Mouse (Mus musculus): ENCODE measurements around the gene Drap1.
"Not testable (repeated sequence)": the region's sequence is repeated elsewhere in the genome, so short reads cannot be mapped to it uniquely, and the experiment has no call there.

Drap1 gene

DNA sequence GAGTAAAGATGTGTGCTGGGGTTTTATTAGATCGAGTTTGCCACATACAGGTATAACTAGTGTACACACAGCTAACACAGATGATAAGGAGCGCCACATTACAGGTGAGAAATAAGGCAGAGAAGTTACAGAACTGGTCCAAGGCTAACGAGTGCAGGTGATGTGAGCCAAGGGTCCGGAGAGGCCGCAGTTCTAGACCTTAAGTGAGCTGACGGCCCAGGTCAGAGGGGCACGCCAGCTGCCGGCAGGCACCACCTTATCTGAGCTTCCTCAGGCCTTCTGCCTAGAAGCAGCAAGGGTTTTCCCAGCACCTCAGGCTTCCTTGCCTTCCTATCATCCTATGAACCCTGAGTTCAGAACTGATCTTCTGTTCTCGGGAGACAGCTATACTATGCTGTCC is 5.1 kb downstream of the Drap1 start:
- DNase-seq (ENCODE audit: low spot score), result no peak

DNA sequence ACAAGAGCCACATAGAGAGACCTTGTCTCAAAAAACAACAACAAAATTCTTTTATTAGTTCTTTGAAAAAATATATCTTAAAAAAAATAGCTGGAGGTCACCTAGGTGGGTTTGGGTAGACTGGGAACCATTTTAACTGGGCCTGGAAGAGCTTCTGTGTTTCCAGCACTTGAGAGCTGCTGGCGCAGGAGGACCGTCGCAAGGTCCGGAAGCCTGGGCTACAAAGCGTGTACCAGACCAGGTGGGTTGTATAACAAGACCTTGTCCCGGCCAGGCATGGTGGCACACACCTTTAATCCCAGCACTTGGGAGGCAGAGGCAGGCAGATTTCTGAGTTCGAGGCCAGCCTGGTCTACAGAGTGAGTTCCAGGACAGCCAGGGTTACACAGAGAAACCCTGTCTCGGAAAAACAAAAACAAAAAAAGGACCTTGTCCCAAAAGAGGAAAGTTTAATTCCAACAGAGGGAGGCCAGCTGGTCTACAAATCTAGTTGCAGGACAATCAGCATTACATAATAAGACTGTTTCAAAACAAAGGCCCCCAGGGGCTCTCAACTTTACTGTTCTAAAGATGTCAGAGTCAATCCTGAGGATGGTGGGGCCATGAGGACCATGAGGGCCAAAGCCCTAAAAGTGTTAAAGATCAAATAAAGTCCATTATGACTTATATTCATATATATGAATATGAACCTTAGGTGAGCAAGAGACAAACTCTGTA is 5.9 kb downstream of the Drap1 start:
- DNase-seq (ENCODE audit: low spot score), result no peak

DNA sequence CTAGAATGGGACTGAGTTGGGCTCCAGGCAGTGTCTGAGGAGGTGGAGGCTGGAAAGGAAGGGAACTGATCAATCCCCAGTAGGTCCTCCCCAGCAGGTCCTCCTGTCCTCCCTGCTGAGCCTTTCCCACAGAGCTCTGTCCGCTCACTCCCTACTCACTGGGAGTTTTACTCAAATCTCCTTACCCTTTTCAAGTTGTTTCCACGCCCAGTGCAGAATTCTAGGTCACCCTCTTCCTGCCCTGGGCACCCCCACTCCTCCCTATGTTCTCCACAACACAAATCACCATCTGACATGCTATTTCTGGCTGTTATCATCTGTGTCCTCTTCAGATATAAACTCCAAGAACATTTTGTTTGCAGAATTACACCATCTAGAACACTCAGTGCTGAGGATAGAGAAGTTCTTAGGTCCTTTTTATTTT is 10.2 kb downstream of the Drap1 start:
- no peak for DNase-seq (ENCODE audit: low spot score)

DNA sequence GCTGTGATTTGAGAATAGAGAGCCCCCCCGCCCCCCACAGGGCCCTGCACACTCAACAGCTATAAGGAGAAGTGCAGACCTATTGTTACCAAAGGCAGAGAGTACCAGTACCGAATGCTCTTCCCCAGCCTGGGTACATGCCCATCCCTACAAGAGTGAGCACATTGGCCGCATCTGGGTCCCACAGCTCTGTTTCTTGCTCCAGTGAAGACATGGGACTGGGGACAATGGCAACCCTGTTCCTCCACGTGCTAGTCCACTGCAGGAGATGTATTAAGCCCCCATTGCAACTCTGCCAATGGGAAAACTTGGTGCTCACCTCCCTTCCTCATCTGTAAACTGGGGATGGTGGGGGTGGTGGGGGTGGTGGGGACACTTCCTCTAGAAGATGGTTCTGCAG is 10.9 kb downstream of the Drap1 start:
- DNase-seq (ENCODE audit: low spot score), result no peak

DNA sequence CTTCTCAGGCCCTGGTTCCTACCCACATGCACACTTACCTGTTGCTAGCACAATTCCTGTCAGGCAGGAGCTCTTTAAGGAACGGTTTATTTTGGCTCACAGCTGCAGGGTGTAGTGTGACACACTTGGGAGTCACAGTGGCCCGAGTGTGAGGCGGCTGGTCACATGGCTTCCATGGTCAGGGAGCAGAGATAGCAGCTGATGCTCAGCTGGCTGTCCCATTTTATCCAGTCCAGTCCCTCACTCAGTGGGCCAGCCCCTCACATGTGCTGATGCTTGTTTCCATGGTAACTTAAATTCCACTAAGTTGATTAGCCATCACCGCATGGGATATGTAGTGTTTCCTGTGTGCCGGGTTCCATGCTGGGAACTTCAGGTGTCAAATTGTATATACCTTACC is 12.8 kb downstream of the Drap1 start:
- no peak for DNase-seq (ENCODE audit: low spot score)

DNA sequence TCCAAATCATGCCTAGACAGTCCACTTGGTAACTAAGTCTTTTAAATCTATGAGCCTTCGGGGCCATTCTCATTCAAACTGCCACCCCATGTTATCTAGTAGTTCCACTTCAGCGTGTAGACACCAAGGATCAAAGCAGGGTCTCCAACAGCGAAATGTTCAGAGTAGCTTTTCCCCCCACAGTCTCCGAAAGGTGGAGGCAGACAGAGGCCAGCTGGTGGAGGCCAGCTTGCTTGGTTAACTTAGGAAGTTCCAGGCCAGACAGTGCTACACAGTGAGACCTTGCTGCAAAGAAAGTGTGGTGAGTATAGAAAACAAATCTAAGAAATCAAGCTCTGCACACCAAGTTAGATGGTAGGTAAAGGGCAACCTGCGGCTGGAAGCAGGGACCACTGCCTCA is 14.1 kb downstream of the Drap1 start:
- no peak for DNase-seq (ENCODE audit: low spot score)

DNA sequence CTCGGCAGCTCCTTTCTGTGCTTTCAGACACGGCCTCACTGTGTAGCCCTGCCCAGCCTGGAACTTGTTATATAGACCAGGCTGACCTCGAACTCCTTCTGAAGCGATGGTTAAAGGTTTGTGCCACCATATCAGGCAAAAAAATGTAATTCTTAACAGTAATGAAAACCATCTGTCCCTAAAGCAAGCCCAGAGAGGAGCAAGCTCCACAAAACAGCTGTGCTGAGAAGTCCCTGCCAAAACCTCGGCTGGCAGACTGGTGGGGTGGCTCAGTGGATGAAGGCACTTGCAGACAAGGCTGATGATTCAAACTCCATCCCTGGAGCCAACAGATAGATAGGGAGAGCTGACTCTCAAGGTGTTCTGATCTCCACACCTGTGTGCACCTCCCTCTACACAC is 15.7 kb downstream of the Drap1 start:
- DNase-seq (ENCODE audit: low spot score), result no peak

DNA sequence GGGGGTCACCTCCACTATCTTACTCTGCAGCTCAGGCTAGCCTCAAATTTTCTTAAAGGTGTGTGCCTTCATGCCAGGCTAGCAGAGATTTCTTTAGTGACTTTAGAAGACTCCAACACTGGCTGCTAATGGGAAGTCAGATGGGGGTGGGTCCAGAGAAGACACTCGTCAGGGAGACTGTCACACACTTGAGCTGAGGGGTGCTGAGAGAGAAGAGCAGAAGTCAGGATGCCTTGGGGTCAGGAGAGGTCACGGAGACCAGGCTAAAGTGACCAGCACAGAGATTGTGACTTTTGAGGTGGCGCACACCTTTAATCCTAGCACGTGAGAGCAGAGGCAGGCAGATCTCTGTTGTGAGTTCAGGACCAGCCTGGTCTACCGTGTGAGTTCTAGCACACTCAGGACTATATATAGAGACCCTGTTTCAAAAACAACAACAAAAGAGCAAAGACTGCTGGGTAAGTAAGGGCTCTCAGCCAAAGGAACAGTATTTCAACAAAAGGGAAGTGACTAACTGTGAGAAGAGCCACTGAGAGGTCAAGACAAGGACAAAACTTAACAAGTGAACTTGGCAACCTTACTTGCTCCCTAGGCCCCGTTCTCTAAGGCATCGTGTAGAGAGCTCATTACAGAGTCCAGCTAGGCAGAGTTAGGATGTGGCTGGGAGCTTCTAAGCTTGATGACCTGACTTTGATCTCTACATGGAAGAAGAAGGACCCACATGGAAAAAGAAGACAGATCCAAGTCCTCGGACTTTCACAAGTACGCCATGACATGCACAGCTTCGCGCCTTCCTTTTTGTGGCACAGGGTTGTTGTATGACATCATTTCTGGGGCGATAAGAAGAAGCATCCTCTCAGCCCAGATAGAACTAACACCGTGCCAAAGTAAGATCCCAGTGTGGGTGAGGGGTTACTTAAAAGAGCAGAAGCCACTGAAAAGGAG is 16.4 kb downstream of the Drap1 start:
- DNase-seq (ENCODE audit: low spot score), result no peak

DNA sequence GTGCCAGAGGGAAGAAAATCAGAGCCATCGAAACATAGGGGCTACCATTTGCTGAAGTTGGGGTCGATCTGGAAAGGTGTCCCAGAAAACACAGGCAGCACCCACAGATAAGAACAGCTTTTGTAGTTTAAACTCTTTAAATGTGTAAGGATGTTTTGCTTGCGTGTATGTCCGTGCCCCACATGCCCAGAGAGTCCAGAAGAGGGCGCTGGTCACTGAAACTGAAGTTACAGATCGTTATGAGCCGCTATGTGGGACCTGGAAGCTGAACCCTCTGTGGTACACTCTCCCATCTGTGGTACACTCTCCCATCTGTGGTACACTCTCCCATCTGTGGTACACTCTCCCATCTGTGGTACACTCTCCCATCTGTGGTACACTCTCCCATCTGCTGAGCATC is 17.6 kb downstream of the Drap1 start:
- no peak for DNase-seq (ENCODE audit: low spot score)

DNA sequence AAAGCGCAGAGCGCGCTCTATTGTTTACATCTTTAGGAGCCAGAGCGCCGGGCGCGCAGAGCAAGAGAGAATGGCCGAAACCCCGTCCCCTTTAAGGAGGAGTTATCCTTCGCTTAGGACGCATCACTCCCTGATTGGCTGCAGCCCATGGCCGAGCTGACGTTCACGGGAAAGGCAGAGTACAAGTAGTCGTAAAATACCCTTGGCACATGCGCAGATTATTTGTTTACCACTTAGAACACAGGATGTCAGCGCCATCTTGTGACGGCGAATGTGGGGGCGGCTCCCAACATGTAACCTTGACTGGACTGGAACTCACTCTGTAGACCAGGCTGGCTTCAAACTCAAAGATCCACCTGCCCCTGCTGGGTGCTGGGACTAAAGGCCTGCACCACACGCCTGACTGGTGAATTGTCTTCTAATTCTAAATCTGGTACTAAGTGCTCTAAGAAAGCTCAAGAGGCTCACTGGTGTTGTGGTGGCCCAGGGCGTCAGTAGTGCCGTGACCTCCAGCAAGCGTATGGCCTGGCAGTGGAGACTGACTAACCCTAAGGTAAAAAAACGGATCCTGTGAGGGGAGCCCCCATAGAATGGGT is 18.1 kb downstream of the Drap1 start:
- DNase-seq (ENCODE audit: low spot score), result not testable (repeated sequence)

DNA sequence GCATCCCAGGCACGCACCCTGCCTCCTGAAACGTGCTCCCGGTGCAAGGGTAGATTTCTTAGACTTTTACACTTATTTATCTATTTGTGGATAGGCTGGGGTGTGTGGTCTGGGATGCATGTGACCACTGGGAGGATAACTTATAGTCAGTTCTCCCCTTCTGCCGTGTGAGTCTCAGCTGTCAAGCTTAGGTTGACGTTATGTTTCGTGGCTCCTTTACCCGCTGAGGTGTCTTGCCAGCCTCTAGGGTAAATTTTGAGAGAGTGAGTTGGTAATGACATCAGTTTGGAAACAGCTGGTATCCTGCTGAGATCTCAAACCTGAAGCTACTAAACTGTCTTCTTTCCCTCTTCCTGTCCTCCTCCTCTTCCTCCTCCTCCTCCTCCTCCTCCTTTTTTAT is 18.9 kb downstream of the Drap1 start:
- no peak for DNase-seq (ENCODE audit: low spot score)

DNA sequence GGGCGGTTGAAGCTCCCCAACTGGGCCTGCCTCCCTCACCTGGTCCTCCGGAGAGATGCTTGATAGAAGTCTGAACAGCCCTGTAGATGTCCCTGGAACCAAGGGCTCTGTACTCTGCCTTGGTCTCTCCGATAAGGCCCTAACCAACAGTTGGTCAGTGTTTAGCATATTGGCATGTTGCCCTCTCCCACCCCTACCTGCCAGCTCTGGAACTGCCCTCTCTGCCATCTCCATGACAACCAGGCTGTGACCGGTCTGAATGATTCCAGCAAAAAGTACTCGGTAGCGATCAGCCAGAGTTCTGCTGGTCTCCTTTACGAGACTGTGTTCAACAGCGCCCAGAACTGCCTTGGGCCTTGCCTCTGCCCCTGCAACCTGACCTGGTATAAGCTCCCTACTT is 22.5 kb downstream of the Drap1 start, which contains the start of gene Tsga10ip:
Gene Tsga10ip (minus strand): TSS at position 234 of the 400 bp plus-strand sequence.
- no peak for DNase-seq (ENCODE audit: low spot score)

DNA sequence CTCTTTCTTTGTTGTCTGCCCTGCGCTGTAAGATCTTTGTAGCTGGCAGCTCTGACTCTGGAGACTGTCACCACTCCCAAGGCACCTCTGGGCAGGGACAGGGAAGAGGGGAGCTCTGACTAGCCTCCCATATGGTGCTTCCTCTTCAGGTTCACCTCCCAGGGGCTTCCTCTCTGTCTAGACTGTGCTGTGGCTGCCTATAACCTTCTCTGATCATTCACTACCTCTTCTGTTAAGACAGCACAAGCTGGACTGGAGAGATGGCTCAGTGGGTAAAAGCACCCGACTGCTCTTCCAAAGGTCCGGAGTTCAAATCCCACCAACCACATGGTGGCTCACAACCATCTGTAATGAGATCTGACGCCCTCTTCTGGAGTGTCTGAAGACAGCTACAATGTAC is 23.7 kb downstream of the Drap1 start:
- DNase-seq (ENCODE audit: low spot score), result not testable (repeated sequence)

DNA sequence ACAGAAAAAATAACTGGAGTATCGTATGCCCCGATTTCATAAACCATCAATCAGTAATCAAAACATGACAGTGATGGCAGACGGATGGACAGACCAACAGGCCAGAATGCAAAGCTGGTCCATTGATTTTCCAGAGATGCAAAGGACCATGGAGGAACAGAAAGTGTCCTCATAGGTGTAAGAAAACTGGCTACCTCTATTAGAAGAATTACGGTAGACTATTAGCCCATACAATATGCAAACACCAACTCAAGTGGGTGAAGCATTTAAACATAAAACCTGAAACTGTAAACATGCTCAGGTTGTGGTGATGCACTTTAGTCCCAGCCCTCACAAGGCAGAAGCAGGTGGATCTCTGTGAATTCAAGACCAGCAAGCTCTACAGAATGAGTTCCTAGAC is 29.4 kb downstream of the Drap1 start:
- no peak for DNase-seq (ENCODE audit: low spot score)

DNA sequence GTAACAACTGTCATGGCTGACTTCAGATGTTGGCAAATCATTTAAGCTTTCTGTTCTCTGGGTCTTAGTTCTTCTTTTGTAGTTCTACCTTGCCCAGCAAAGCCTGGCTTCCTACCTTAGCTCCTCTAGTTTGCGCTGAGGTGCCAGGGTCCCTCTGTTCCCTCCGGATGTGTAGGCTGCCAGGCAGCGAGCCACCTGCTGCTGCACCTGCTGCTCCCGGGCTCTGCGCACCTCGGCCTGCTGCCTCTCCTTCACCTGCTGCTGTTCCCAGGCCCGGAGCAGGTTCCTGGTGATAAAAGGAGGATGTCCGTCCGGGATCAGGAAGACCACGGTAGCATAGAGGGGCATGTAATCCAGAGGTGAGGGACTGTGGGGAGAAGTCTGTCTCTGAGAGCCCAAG is 30.6 kb downstream of the Drap1 start:
- no peak for DNase-seq (ENCODE audit: low spot score)

DNA sequence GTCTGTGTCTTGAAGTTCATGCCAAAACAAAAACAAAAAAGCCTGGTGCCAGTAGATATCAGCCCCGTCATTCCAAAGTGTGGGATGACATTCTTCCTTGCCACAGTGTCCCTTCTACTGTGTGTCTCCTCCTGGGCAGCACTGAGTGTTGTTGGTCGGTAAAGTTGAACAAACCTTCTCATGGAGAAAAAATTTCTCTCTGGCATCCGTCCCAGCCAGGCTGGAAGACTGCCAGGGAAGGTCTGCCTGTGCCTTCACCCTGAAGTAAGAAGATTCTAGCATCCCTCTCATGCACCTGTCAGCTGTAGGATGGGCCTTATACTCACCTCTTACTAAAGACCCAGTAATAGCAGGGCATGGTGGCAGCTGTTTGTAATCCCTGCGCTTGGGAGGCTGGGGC is 31.9 kb downstream of the Drap1 start:
- peak; percentile 76 for DNase-seq (ENCODE audit: low spot score)

DNA sequence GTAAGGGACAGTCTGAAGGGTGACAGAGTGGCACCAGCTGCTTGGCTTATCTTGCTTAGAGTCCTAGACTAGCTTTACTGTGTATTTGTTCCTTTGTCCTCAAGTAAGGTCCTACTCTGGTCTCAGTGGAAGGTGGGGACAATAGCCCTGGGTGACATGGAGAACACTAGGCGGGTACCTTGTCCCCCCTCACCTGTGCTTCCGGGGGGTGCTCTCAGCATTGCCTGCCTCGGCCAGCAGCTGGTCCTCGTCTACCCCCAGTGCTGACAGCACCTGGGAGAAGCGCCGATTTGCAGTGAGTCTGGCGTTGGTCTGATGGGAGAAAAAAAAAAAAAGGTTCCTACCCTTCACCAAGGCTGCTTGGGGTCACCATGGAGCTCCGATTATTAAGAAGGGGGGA is 34.4 kb downstream of the Drap1 start:
- DNase-seq (ENCODE audit: low spot score), result no peak

DNA sequence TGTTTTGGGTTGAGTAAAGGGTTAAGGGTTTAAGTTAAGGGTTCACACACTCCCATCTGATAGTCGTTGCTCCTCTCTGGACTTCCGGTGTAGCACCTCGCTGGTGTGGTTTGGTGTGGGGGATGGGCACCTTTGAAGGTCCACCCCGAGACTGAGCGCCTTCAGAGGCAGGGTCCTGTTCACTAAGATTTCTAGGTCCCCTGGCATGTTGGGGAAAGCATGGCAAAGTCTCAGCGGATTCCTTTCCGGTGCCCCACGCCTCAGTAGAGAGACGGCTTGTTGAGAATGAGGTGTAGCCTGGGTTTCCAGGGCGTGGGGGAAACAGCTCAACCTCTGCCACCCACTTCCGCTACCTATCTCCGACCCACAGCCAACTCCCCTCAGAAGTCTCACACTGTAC is 35.1 kb downstream of the Drap1 start:
- peak; percentile 37 for DNase-seq (ENCODE audit: low spot score)

DNA sequence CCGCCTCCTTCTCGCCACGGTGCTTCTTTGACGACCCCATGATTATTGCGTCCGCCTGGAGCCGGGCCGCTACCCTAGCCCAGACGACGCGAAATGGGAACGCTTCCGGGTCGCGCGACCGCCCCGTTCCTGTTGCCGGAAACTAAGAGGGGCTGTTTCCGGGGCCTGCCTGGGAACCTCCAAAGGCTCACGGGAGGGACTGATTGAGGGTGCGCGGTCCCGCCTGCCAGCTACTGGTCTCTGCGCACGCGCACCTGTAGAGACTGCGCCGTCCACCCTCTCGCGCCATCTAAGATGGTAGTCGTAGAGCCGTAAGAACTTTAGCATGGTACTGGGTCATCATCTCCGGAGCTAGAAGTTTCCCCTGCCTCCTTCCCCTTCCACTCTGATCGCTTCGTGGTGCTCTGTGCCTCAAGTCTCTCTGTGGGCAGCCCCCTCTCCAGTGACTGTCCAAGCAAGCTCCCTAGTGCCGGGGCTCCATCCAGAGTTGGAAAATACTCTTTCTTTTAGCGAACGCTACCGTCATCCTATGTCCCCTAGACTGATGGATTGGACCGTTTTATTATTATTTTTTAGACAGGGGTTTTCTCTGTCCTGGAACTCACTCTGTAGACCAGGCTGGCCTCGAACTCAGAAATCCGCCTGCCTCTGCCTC is 36.1 kb downstream of the Drap1 start, which contains the start of gene Sart1:
Gene Sart1 (minus strand): TSS at position 116 of the 655 bp plus-strand sequence.
- peak; percentile 85 for DNase-seq (ENCODE audit: low spot score)

DNA sequence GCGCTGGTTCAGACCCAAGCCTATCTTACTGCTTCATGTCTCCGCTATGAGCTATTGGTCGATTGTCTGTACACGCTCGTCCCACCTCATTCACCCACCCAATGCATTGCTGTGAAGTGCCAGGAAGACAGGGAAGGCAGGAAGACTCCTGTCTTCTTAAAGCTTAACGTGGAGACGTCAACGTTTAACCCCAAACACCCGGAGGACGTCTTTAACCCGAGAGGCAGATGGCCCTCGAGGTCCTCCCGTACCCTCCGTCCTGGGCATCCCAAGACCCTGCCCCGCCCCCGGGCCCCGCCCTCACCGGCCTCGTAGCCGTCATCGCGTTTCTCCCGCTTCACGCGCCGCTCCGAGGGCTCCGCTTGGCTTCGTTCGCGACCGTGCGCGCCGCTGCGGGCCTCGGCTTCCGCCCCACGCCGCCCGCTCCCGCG is 36.8 kb downstream of the Drap1 start:
- no peak for DNase-seq (ENCODE audit: low spot score)

DNA sequence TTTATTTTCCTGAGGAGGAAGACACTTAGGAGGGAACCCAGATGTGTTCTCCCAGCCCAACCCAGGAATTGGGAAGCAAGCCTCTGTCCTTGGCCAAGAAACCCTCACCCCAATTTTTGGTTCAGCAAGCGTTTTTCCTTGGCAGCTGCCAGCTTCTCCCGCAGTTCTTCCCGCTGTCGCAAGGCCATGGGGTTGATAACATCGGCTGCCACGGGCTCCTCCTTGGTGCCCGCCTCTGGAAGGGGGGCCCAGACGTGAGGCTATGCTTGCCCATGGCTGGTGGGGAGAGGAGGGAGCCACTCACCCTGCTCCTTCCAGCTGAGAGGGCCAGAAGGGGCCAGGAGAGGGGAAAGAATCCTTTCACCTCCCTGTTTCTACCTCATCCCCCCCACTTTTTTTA is 40.1 kb downstream of the Drap1 start:
- DNase-seq (ENCODE audit: low spot score), result no peak

DNA sequence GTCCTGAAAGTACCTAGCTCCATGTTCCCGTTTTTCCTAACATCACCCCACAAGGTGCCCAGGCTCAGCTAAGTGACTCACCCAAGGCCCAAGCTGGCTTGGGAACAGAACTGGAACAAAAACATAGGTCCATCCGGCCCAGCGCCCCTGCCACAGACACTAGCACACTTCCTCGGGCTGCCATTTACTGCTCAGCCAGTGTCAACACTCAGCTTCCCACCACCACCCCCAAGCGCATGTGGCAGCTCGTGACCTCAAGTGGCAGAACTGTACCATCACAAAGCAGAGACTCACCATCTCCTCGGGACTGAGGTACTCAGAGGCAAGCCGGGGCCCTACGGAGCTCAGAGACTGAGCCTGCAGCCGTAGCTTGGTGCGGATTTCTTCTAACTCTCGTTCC is 41.5 kb downstream of the Drap1 start:
- DNase-seq (ENCODE audit: low spot score), result no peak

Measured in ovary, postnatal 14 days (tissue).